Mouse (Mus musculus) midbrain, embryonic 14.5 days (tissue): ENCODE results near the gene 2810408A11Rik. TPM values are rescaled to one million over a fixed set of nuclear protein-coding genes. Genes with fewer than 3 reads are reported as not detected.

ENCODE experiments used
- microRNA-seq: library from miRNA; unstranded; fragments of <30 nt; microRNA quantifications from one replicate; pipeline ENCODE4, GENCODE M21; 2016
- polyA plus RNA-seq: library from polyadenylated mRNA; unstranded; fragments of >200 nt; fragmentation: Nextera tagmentation; extraction: Ambion mirVana; gene quantifications from 2 replicates; pipeline ENCODE4 v1.2.1, GENCODE M21; 2014

Gene 2810408A11Rik
- polyA plus RNA-seq, 1 experiment from 2014 or later = 13.0 TPM

Small RNA genes within 50 kb of the gene (microRNA-seq; reads per million reads assigned to microRNA genes)
- gene Mir6924 = not detected

Other genes starting within 250 kb of the 2810408A11Rik start
- not detected in 2 replicates for gene Sox15, start 245.7 kb downstream of the 2810408A11Rik start, polyA plus RNA-seq
- 64.0 and 108 TPM in 2 replicates for gene Mpdu1, start 238.3 kb downstream of the 2810408A11Rik start, polyA plus RNA-seq
- gene Cd68, start 234.8 kb downstream of the 2810408A11Rik start, polyA plus RNA-seq = 3.7 and 7.9 TPM in 2 replicates
- 707 and 863 TPM in 2 replicates for gene Eif4a1, start 228.6 kb downstream of the 2810408A11Rik start, polyA plus RNA-seq
- gene Senp3, start 218.9 kb downstream of the 2810408A11Rik start, polyA plus RNA-seq = 93.3 and 103 TPM in 2 replicates
- gene Tnfsf13, start 215.2 kb downstream of the 2810408A11Rik start, polyA plus RNA-seq = 0.16 and 0.25 TPM in 2 replicates
- 1.6 and 3.0 TPM in 2 replicates for gene Tnfsf12, start 205.1 kb downstream of the 2810408A11Rik start, polyA plus RNA-seq
- gene Tnfsfm13, start 204.9 kb downstream of the 2810408A11Rik start, polyA plus RNA-seq = 0.51 and 1.1 TPM in 2 replicates
- 20.0 and 30.7 TPM in 2 replicates for gene Polr2a, start 142.3 kb downstream of the 2810408A11Rik start, polyA plus RNA-seq
- gene Slc35g3, start 139.0 kb downstream of the 2810408A11Rik start, polyA plus RNA-seq = 0.14 TPM in 1 of 2 replicates, not detected in the other
- 3.8 and 4.2 TPM in 2 replicates for gene Zbtb4, start 135.1 kb downstream of the 2810408A11Rik start, polyA plus RNA-seq
- gene Chrnb1, start 105.0 kb downstream of the 2810408A11Rik start, polyA plus RNA-seq = 0.80 and 1.3 TPM in 2 replicates
- gene Fgf11, start 99.1 kb downstream of the 2810408A11Rik start, polyA plus RNA-seq = 3.2 and 3.6 TPM in 2 replicates
- 0.58 and 0.82 TPM in 2 replicates for gene Tmem102, start 95.4 kb downstream of the 2810408A11Rik start, polyA plus RNA-seq
- not detected in 2 replicates for gene Gm39566, start 85.7 kb downstream of the 2810408A11Rik start, polyA plus RNA-seq
- not detected in 2 replicates for gene Spem2, start 82.5 kb downstream of the 2810408A11Rik start, polyA plus RNA-seq
- 0.49 and 0.85 TPM in 2 replicates for gene Spem1, start 78.8 kb downstream of the 2810408A11Rik start, polyA plus RNA-seq
- 25.1 and 32.4 TPM in 2 replicates for gene Nlgn2, start 63.2 kb downstream of the 2810408A11Rik start, polyA plus RNA-seq
- gene Tmem256, start 62.5 kb downstream of the 2810408A11Rik start, polyA plus RNA-seq = 313 and 417 TPM in 2 replicates
- gene Plscr3, start 54.6 kb downstream of the 2810408A11Rik start, polyA plus RNA-seq = 41.3 and 51.9 TPM in 2 replicates
- gene Tnk1, start 42.3 kb downstream of the 2810408A11Rik start, polyA plus RNA-seq = not detected in 2 replicates
- not detected in 2 replicates for gene Tmem95, start 23.0 kb downstream of the 2810408A11Rik start, polyA plus RNA-seq
- gene Kctd11, start 19.6 kb downstream of the 2810408A11Rik start, polyA plus RNA-seq = 0.74 and 1.0 TPM in 2 replicates
- gene Acap1, start 5.4 kb downstream of the 2810408A11Rik start, polyA plus RNA-seq = 0.17 and 0.30 TPM in 2 replicates
- 27.5 and 29.0 TPM in 2 replicates for gene Neurl4, start 85 bp upstream of the 2810408A11Rik start, polyA plus RNA-seq
- 56.4 and 62.4 TPM in 2 replicates for gene Gps2, start 12.9 kb upstream of the 2810408A11Rik start, polyA plus RNA-seq
- 1,083 and 1,099 TPM in 2 replicates for gene Eif5a, start 21.0 kb upstream of the 2810408A11Rik start, polyA plus RNA-seq
- 4.3 and 10.4 TPM in 2 replicates for gene Ybx2, start 34.8 kb upstream of the 2810408A11Rik start, polyA plus RNA-seq
- gene Slc2a4, start 47.2 kb upstream of the 2810408A11Rik start, polyA plus RNA-seq = 2.2 and 4.5 TPM in 2 replicates
- 0.20 TPM in 1 of 2 replicates, not detected in the other for gene Cldn7, start 63.8 kb upstream of the 2810408A11Rik start, polyA plus RNA-seq
- 24.4 and 39.0 TPM in 2 replicates for gene Ctdnep1, start 80.2 kb upstream of the 2810408A11Rik start, polyA plus RNA-seq
- 162 and 193 TPM in 2 replicates for gene Elp5, start 81.5 kb upstream of the 2810408A11Rik start, polyA plus RNA-seq
- 616 and 626 TPM in 2 replicates for gene Gabarap, start 90.2 kb upstream of the 2810408A11Rik start, polyA plus RNA-seq
- gene Phf23, start 94.8 kb upstream of the 2810408A11Rik start, polyA plus RNA-seq = 41.3 and 48.9 TPM in 2 replicates
- gene Dvl2, start 99.6 kb upstream of the 2810408A11Rik start, polyA plus RNA-seq = 22.9 and 23.0 TPM in 2 replicates
- gene Acadvl, start 114.4 kb upstream of the 2810408A11Rik start, polyA plus RNA-seq = 43.2 and 49.6 TPM in 2 replicates
- 33.1 and 41.0 TPM in 2 replicates for gene Dlg4, start 116.0 kb upstream of the 2810408A11Rik start, polyA plus RNA-seq
- gene Asgr1, start 153.1 kb upstream of the 2810408A11Rik start, polyA plus RNA-seq = 0.26 and 1.4 TPM in 2 replicates
- not detected in 2 replicates for gene Asgr2, start 191.7 kb upstream of the 2810408A11Rik start, polyA plus RNA-seq
- gene Mgl2, start 229.3 kb upstream of the 2810408A11Rik start, polyA plus RNA-seq = 0.75 TPM in 1 of 2 replicates, not detected in the other